Mouse (Mus musculus): ENCODE results near the gene Scaf8.

Scaf8 gene

GRCm38 (mm10) chr17:3210134-3210533, 95.4 kb downstream of the Scaf8 start:
- DNase-seq, result no peak

DNA sequence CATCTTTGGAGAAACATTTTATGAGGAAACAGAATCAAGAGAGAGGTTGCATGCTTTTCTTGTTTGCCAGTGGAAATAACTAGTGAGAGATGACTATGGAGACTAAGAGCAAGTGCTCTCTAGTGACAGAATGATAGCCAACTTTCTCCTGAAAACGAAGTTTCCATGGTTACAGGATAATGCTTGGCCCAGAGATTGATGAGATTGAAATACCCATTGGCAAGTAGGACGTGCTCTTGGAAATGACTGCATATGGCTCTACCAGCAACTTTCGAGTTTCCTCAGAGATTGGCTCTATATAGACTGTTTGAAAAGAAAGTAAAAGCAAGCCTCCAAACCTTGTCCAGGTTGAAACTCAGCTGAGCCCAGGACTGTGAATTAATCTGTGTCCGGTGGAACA, 97.3 kb downstream of the Scaf8 start:
- DNase-seq, result no peak

DNA sequence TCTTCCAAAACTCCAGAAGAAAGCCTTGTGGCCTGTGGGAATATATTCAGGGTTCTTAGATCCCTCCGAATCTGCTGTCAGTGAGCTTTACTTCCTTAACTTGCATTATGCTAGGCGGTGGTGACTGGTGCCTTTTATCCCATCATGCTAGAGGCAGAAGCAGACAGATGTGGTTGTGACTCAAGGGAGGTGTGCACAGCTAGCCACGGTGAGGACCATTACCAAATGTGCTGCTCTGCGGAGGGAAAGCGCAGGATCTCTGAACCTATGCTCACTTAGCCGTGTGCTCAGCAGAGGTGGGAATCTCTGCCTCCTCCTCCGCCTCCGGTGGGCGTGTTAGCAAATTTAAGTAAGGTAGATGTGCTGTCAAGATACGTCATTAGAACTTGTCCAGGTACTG, 98.1 kb downstream of the Scaf8 start:
- DNase-seq, result no peak

DNA sequence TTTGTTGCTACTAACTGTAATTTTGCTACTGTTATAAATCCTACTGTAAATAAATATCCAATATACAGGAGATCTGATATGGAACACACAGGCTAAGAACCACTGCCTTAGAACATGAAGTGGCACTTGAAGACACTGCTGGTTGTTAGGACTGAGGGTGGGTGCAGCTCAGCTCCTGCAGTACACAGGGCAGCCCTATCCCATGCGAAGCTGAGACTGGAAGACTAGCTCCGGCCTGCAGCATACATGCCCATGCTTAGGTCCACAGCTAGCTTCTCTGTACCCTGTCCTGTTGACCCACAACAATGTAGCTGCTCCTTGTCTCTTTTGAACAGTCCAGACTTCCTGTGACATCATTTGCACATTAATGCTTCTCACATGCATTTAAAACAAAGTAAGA, 100.1 kb downstream of the Scaf8 start:
- no peak for DNase-seq

DNA sequence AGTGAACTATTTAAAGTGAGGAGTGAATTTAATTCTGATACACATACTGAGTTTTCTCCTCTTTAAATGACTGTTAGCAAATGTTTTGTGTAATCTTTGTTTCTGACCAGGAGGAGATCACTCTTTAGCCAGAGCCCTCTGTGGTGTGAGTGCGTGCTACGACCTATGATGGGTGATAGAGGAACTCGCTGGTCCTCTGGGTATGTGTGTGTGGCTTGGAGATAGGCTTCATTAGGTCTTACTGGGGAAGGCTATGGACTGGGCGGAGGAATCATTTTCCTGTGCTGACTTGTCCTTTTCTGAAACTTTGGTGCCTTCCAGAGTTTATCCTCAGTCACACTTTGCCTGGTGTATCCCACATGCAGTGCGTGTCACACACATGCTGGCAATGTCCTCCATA, 102.3 kb downstream of the Scaf8 start:
- DNase-seq, result no peak

DNA sequence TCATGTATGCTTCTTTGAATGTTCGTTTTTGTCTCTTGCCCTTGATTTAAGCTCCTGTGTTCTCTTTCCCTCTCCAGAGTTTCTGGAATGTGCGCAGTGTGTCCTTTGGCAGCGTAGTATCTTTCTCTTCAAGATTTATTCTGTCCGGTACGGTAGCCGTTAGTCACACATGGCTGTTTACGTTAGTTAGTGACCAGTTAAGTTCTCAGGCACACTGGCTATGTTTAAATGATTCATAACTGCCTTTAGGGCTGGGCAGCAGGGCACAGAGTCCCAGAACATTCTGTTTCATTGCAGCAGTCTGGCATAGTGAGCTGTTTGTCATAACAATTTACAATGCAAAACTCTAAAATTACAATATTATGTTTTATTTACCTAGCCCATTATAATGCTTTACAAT, 103.6 kb downstream of the Scaf8 start:
- DNase-seq, result no peak

DNA sequence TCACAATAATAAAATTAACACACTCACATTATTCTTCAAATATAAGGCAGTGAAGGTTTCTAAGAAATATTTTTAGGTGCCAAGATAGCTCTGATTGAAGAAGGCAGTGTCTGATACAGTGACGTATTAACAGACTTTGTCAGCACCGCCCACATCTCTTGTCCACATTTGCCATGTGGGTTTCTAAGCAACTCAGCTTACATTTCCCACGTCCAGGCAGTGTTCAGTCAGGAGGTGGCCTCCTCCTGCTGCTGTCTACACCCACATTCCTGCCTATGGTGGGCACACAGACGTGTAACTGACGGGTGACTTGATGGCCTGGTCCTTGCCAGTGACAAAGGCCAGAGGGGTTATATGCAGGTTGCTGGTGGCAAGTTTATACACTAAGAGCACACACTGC, 104.1 kb downstream of the Scaf8 start:
- DNase-seq, result no peak

DNA sequence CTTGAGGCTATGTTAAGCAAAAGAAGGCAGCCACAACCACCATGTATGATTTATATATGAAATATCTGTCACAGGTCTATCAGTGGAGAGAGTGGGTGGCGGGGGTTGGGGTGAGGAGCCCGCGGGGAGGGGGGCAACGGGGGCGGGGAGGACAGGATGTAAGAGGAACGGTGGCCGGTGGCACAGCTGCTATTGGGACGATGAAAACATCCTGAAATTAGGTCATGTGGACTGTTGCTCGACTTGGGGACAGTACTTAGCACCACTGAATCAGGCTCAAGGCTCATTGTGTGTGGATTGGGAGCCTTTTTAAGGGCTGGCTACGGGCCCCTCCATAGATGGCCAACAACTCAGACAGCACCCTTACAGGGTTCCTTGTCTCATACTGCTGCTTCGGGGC, 105.4 kb downstream of the Scaf8 start:
- DNase-seq, result no peak

DNA sequence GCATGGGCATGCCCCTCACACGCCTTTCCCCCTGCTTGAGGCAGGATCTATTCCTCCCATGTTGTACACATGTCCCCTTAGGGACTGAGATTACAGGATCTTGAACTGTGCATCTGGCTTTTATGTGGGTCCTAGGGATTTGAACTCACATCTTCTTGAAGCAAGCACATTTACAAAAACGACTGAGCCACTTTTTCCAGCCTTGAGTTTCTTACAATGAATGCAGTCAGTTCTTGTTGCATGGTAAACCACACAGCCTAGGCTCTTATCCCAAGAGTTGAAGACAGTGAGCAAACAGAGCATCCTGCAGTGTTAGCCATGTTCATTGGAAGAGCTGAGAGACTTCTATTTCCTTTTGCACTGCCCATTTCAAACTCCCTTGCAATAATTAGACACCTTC, 108.3 kb downstream of the Scaf8 start:
- DNase-seq, result no peak

DNA sequence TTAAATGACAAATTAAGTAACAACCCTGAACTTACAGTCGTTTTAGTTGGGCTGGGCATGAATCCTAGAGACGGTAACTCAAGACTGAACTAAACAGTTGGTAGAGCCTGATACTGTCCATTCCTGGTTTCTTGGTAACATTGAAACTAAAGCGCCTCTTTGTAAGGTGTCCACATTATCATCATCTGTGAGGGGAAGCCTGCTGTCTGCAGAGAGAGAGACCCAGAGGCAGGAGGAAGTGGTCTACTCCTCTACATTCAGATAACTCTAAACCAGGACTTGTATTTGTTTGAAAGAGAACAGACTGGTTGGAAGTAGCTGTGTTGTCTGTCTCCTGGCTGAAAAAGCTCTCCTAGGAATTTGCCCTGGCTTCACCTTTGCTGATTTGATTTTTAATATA, 108.9 kb downstream of the Scaf8 start:
- no peak for DNase-seq

DNA sequence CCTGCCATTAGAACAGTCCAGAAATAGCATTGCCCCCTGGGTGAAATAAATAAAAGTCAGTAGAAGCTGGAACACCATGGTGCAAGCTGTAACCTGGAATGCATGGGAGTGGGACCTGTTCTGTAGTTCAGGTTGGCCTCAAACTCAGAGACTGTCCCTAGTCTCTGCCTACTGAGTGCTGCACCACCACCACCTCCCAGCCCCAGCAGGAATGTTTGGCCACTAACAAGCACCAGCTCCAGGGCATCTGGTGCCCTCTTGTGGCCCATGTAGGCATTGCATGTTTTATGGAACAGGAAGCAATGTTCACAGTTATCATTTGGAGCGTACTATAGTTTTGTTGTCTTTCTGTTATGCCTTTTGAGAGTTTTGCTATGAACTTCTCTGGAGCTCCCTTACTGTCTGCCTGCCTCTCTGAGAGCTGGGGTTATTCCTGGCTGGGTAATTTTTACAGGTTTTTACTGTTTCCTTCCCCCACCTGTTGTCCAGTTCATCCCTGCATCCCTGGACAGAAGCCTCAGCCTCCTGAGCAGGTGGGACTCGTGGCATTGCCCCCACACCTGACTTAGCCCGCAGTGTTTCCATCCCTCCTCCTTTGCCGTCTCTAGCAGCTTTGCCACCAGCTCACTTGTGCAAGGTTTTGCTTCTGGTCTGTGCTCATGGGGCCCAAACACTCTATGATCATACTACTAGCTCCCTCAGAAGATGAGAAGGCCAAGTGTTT, 109.8 kb downstream of the Scaf8 start:
- DNase-seq, result peak; percentile 58 to 69

- DNase-seq, result no peak
Measured at GRCm38 (mm10) chr17:3230231-3231000, 115.6 kb downstream of the Scaf8 start.

DNA sequence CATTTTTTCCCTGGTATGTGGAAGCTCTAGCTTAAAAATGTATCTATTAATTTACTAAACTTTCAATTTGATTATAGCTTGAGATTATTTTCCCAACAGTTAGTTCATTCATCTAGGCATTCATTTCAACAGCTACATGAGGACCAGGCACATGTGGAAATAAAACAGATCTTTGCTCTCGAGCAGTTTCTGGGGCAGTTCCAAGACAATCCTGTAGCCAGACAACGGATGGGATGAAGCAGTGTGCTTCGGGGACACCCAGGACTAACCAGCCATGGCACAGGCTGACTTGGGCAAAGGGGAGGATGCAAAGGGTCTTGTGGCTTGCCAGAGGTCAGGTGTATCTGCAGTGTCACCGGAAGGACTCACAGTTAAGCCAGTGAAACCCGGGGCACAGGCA, 117.9 kb downstream of the Scaf8 start:
- no peak for DNase-seq

DNA sequence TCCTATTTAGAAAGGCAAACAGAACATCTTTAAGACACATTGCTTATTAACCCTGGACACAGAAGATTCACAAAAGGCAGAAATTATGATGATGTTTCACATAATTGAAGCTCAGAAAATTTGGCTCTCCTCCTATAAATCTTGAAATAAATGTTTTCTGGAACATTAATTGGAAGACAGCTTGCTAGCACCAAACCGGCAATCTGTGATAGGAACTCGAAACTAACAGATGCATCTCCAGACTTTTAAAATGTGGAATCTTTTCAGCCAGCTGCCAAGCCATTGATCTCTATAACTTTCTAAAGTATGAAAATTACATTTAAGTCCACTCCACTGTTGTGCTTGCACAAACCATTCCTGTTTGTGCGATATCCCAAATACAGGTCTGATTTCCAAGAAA, 128.9 kb downstream of the Scaf8 start:
- no peak for DNase-seq

GRCm38 (mm10) chr17:3244881-3245739, 130.3 kb downstream of the Scaf8 start:
- no peak for DNase-seq

- DNase-seq, result no peak
Measured at GRCm38 (mm10) chr17:3246665-3247370, 132.0 kb downstream of the Scaf8 start.
